Mouse (Mus musculus): ENCODE measurements around the gene Gm8104.
A peak's percentile ranks its signal among the peaks of the same experiment; 100 is the strongest.
"Not testable (repeated sequence)": the region's sequence is repeated elsewhere in the genome, so short reads cannot be mapped to it uniquely, and the experiment has no call there.

The Gm8104 gene

DNA sequence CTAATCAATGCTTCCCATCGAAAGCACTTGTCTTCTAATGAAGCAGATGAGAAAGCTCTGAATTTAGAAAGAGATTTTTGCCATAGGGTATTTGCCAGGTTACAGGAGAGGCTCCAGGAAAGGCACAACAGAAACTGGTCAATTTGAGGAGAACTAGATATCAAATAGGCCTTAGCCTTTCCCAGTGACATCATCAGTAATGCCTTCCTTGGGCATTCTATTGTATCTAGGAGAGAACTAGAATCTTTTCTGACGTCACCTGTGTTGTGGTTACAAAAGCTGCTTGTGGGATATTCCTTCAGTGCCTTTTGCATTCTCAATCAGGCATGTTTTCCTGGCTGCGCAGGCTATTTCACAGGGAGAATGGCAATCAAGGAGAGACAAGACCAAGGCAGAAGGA is at the start of gene Gm8104:
Gm8104 (plus strand) TSS at position 301 of the 400 bp plus-strand sequence.
- not testable (repeated sequence) for DNase-seq (ENCODE audit: low read depth, low spot score)

DNA sequence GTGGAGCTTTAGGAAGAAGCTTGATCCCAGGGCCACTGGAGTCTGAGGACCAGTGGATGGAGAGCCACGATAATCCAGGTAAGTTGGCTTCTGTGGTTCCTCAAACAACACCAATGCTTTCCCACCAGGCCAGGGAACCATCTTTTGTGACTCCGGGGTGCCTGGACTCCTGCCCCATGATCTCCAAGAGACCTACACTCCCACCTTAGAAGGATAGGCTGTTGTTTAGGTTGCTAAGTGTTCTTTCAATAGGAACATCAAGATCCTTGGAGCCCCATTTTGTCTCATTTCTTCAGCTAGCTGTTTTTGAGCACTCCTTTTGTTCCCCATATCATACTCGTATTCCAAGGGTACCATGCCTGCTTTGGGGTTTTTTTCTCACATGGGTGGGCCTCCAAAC is 42.3 kb upstream of the Gm8104 start:
- DNase-seq (ENCODE audit: low read depth, low spot score), result not testable (repeated sequence)

- DNase-seq (ENCODE audit: low read depth, low spot score), result not testable (repeated sequence)
Measured at GRCm38 (mm10) chr14:43060179-43060578, 40.2 kb upstream of the Gm8104 start.

DNA sequence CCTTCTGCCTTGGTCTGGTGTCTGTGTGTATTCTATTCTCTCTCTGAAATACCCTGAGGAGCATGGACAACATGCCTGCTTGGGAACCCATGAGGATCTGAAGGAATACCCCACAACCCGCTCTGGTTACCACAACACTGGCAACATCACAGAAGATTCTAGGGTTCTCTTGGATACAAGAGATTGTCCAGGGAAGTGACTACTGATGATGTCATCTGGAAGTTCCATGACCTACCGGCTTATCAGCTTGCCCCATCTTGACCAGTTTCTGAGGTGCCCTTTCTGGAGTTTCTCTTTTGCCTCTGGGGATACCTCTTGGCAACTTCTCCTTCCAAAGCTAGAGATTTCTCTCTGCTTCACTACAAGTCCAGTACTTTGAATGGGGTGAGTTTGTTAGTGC is 23.9 kb upstream of the Gm8104 start, which contains the start of gene Gm8094:
Gm8094 (minus strand) TSS at position 101 of the 400 bp plus-strand sequence.
- not testable (repeated sequence) for DNase-seq (ENCODE audit: low read depth, low spot score)

DNA sequence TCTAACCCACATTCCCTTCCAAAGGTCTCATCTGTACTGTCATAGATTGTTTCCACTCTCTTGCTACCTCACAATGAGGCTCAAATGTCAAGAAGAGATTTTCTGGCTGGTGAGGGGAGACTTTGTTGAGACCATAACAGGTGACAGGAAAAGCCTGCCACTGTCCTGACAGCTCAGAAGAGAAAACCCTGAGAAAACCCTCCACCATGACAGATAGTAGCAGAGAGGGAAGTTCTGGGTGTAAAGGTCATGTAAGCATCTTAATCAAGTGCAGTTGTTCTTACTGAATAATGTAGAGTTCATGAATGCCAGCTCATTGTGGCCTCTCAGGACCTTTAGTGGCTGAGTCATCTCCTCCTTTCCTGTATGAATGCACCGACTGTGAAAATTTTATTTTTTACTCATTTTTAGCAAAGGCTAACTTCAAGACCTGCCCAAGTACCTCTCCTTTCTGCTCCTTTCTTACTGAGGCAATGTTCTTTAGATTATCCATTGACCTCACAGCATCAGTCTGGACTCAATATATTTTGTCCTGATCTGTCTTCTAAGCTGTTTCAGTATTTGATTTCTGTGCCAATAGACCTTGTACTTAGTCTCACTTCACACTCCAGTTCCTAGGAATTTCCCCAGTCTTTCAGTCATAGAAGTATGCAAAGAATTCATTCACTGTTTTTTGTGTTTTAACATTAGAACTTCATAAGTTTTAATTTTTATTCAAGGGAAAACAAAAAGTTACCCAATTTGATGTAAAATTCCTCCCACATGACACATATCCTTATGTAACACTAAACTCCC is 15.3 kb upstream of the Gm8104 start:
- not testable (repeated sequence) for DNase-seq (ENCODE audit: low read depth, low spot score)

DNA sequence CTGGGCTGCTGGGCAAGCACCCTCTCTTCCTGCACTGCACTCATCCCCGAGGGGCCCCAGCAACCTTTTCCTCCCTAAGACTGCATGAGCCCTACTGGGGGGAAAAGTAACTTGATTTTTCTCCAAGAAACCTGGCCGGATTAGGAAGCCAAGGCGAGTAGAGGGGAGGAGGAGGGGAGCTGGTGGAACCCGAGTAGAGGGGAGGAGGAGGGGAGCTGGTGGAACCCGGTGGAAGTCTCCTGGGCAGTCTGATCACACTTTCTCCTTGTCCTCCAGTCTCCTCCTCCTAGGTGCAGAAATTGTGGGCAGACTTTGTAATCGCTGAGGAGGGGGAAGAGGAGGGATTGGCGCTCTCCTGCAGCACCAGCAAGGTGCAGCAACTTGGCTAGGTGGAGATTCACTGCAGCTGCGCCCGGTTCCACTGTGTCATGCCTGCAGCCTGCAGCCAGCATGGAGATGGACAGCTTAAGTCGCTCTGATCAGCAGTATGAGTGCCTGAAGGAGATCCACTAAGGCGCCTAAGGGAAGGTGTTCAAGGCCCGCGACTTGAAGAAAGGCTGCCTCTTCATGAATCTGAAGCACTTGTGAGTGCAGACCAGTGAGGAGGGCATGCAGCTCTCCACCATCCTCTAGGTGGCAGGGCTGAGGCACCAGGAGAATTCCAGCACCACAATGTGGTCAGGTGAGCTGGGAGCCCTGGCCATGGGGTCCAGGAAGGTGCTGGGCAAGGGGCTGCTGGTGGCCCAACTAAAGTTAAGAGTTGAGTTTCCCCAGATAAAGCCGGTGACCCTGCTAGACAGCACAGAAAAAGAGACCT is 11.1 kb upstream of the Gm8104 start:
- not testable (repeated sequence) for DNase-seq (ENCODE audit: low read depth, low spot score)

- not testable (repeated sequence) for DNase-seq (ENCODE audit: low read depth, low spot score)
Measured at GRCm38 (mm10) chr14:43119673-43120072, 19.3 kb downstream of the Gm8104 start.

- DNase-seq (ENCODE audit: low read depth, low spot score), result peak; percentile 53
Measured at GRCm38 (mm10) chr14:43126286-43126685, 25.9 kb downstream of the Gm8104 start.
